Comparison of ENCODE assay signal across 8 mouse cellular contexts in the genomic region with DNA sequence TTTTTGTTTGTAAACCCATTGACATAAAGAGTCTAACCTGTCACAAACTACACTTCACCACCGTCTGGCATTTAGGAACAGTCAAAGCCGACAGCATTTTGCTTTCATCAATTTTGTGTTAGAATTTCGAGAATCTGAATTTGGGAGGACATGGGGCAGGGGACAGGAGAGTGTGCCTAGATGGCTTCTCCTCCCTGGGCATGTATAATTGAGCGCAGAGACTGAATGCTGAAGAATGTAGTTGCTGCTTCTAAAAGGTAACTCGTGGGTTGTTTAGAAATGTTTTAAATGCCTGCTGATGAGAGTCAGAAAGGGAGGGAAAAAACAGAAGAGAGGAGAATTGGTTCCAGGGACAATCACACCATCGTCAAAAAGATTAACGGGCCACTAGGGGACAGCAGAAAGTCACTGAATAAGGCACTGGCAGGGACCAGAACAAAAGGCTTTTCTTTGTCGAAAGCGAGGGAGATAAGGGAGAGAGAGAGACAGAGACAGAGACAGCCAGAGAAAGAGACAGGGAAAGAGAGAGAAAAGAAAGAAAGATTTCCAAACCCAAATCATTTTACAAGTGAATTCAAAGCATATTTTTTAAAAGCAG.
DNase-seq lines count a peak whose midpoint lies in the region; ATAC-seq lines count a peak whose summit lies in the region.

No protein-coding gene starts in this region.

- DNase-seq in 416B (ENCODE audit: low read depth) (peak; percentile 53), ES-CJ7 (ENCODE audit: low read depth, low spot score) (peak; percentile 48)
- peak; percentile 83 for DNase-seq in embryo, embryonic 11 days
- DNase-seq in heart, postnatal 36 days, result peak; percentile 1 to 5
- peak; percentile 13 to 55 for DNase-seq in layer of hippocampus, adult 18-20 months (ENCODE audit: low spot score in 2 of 2)
- no peak for DNase-seq in gastrocnemius, postnatal 14 days

- intact Hi-C loops in heart, postnatal 36 days (cut with DNase I), result loop anchor here (2.0 to 5.0 kb wide), 3 partner anchors 342 to 587 kb away; a partner anchor contains a TSS
- intact Hi-C loops in gastrocnemius, postnatal 14 days (cut with DNase I; ENCODE audit: low total_unique reads), result no loop called here

- ATAC-seq in megakaryocyte progenitor cell, adult 5-6 weeks (replicated peaks; ENCODE audit: poor library complexity), result peak; percentile 73
- no peak for ATAC-seq in megakaryocyte, adult 5-6 weeks (ENCODE audit: poor library complexity, severe bottlenecking)
